Mouse (Mus musculus): ENCODE results near the gene Rasal2.

The Rasal2 gene

GRCm38 (mm10) chr1:157412454-157413369 lies at the start of gene Rasal2:
Rasal2 (minus strand) TSS chr1:157412595.
- peak; percentile 95 for DNase-seq (ENCODE audit: low read depth, low spot score)

GRCm38 (mm10) chr1:157461276-157461675 lies 48.9 kb upstream of the Rasal2 start:
- DNase-seq (ENCODE audit: low read depth, low spot score), result no peak

GRCm38 (mm10) chr1:157459904-157460303 lies 47.5 kb upstream of the Rasal2 start:
- no peak for DNase-seq (ENCODE audit: low read depth, low spot score)

- DNase-seq (ENCODE audit: low read depth, low spot score), result no peak
Measured at GRCm38 (mm10) chr1:157458421-157459208, 46.2 kb upstream of the Rasal2 start, which contains the start of gene Cryzl2. Cryzl2 (plus strand) TSS chr1:157458577.

GRCm38 (mm10) chr1:157457789-157458188 lies 45.4 kb upstream of the Rasal2 start:
- DNase-seq (ENCODE audit: low read depth, low spot score), result no peak

GRCm38 (mm10) chr1:157454876-157455275 lies 42.5 kb upstream of the Rasal2 start:
- DNase-seq (ENCODE audit: low read depth, low spot score), result no peak

- no peak for DNase-seq (ENCODE audit: low read depth, low spot score)
Measured at GRCm38 (mm10) chr1:157452759-157453549, 40.6 kb upstream of the Rasal2 start.

- DNase-seq (ENCODE audit: low read depth, low spot score), result no peak
Measured at GRCm38 (mm10) chr1:157452284-157452683, 39.9 kb upstream of the Rasal2 start.

DNA sequence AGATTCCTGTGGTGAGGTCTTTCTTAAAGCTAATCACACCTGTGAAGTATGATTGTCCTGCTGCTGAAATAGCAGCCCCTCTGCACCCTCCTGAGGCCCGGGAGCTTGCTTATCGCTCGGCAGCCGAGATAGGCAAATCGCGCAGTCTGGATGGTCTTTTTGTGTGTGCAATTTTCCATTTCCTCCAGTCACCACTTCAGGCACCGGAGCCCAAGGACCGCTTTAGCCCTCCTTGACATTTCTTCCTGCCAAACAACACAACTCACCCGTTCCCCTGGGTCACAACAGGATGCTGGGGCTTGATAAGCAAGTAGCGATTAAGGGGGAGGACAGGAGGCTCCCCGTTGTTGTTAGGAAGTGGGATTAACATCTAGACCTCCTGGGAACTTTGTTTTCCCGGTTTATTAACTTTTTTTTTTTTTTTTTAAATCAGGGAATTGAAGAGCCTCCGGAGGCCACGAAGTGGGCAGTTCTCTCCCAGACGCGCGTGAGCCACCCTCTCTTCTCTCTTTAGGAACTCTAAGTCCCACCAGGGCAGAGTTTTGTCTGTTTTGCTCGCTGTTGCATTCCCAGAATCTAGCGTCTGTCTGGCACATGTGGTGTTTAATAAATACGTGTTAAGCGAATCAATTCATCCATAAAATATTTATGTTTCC lies 37.7 kb upstream of the Rasal2 start:
- DNase-seq (ENCODE audit: low read depth, low spot score), result no peak

DNA sequence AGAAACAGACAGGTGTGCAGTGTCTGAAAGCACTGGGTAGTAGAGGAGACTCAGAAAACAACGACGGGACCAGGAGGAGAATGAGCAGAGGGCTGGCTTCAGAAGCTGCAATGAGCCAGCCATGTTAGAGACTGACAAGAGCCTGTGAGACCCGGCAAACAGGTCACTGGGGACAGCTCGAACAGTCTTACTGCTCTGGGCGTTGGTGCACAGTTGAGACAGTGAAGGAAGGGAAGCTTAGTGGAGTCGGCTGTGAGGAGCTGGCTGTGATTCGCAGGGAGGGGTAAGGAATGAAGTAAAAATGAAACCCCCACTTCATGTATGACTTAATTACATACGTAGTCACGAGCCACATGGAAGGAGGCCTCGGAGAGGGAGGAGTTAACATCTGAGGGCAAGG lies 37.1 kb upstream of the Rasal2 start:
- DNase-seq (ENCODE audit: low read depth, low spot score), result no peak

DNA sequence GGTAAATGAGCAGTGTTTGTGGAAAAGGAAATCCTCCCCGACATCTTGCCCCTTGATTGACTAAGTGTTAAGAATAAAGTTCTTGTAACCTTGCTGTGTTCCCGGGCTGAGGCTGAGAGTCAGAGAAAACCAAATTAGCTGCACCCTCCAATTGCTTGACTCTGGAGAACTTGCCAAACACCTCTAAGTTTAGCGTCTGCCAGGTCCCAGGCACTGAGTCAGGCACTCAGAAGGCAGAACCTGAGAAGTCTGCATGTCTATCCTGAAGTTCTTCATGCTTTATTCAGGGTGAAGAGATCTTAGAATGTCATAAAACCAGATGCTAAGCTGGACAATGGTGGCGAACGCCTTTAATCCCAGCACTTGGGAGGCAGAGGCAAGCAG lies 36.4 kb upstream of the Rasal2 start:
- DNase-seq (ENCODE audit: low read depth, low spot score), result no peak

- DNase-seq (ENCODE audit: low read depth, low spot score), result no peak
Measured at GRCm38 (mm10) chr1:157448164-157448804, 35.9 kb upstream of the Rasal2 start.

- no peak for DNase-seq (ENCODE audit: low read depth, low spot score)
Measured at GRCm38 (mm10) chr1:157447142-157447541, 34.7 kb upstream of the Rasal2 start.

DNA sequence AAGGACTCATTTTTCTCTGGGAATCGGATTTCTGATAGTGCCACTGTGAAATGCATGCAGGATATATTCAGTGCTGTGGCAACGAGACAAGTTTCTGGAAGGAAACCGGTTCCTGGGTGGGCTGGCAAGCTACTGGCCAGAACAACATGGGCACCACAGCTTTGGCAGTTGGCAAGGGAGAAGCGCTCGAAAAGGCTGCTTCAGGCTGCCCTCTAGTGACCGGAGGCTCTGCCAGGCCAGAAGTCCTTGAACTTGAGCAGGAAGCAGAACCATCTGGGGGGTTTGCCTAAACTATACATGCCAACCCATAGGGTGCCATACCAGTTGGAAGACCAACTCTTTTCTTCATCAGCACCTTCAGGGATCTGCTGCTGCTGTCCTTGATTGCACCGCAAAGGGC lies 33.9 kb upstream of the Rasal2 start:
- DNase-seq (ENCODE audit: low read depth, low spot score), result peak; percentile 36

DNA sequence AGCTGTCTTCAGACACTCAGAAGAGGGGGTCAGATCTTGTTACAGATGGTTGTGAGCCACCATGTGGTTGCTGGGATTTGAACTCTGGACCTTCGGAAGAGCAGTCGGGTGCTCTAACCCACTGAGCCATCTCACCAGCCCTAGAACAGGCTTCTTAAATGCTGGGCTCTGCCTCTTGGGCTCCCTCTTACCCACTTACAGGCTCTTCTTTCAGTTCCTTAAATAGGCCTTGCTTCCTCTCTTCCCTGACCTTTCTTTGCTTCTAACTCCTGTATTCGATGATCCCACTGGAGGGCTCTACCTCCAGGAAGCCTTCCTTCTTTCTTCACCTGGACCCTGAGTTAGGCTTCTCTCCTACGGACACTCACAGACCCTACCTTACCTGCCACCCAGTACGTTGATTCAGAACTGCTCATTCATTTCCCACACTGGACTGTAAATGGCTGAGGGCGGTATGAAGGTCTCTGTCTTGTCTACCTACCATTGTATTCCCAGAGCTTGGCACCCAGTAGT lies 33.1 kb upstream of the Rasal2 start:
- DNase-seq (ENCODE audit: low read depth, low spot score), result no peak

GRCm38 (mm10) chr1:157444632-157445300 lies 32.4 kb upstream of the Rasal2 start:
- DNase-seq (ENCODE audit: low read depth, low spot score), result no peak

DNA sequence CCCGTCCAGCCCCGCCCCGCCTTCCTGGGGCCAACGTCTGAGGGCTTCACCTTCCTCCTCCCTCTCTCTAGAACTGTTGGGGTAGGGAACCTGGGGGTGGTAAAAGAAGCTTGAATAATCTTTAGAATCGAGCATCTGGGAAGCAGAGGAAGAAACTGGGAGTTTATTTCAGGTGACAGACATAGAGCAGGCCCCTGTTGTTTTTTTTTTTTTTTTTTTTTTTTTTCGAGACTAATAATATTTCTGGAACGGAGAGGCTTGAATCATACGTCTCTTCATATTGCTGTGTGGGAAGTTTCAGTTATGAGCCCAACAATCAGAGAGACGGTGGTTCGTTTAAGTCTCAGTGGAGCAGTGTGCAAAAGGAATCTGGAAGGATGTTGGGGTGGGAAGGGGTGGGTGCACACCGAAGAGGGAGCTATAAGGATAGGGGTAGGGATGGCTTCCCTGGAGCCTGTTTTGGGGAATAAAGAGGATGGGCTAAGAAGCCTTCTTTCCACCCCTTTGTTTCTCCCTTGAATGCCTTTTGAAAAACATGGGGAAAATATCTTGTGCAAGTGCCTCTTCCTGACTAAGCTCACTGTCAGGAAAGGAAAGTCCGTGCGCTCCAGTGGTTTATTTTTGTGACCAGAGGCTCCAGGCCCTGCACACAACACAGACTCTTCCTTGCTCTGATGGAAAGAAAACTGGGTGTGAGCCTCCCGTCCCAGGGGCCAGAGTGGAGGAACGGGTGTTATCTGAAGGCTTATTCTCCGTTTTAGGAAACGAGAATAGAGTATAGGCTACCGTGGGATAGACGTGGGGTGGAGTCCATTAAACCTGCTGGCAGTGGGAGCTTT lies 31.5 kb upstream of the Rasal2 start:
- DNase-seq (ENCODE audit: low read depth, low spot score), result no peak

DNA sequence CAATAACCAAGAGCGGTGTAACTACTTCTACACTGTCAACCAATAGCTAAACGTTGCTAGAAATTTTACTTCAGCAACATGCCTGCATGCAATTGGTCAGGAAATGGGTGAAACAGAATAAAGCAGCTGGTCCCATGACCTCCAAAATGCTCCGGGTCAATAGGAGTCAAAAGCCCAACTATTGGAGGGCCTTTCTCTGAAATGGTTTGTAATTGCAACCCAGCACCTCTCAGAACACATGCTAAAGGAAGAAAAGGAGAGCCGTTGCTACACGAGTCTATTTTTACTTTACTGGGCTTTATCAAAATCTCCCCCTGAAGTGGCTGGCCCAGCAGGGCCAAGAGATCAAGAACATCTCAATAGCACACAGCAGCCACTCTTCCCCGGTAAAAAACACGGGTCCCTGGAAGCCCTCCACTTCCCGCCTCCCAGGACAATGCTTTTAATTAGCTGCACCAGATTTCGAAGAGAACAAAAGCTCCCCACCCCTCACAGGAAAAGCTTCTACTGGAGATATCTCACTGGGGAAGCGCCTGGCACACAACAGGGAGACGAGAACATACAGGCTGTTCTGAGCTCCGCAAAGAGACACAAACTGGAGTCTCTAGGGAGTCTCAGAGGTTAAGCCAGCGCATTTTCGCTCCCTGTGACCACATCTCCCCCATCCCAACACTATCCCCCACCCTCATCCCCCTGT lies 30.8 kb upstream of the Rasal2 start:
- no peak for DNase-seq (ENCODE audit: low read depth, low spot score)

Data from retina, adult 2 months (tissue).